Mouse (Mus musculus) cerebellum, postnatal 36 days (tissue): ENCODE measurements around the gene Lingo2.
A peak's percentile ranks its signal among the peaks of the same experiment; 100 is the strongest.
"Not testable (repeated sequence)": the region's sequence is repeated elsewhere in the genome, so short reads cannot be mapped to it uniquely, and the experiment has no call there.

Experiments used
- DNase-seq, 2 experiments: peaks; one replicate each; pipeline ENCODE4 v3.0.0; 2021 to 2022; ENCODE audit warnings: mixed read lengths in 2 of 2

Gene Lingo2

DNA sequence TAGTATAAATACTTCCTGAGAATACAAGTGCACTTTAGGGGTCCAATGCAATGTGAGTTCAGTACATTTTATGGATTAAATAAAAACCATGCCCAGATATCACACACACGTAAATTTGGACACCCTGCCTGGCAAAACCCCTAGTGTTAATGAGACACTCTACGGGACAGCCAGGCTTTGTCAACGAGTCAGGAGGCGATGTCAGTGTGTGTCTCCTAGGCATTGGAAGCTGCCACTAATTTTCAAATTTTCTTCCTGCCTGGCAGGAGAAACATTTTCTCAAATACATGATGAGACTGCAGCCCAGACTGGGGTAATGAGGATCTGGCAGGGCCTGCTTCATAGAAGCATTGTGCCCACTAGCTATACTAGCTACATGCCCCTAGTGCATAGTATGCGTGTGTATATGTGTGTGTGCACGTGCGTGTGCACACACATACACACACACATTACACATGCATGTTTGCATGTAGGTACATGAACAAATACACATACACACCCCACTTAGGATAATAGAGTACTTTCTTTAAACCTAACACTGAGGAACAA, 1128.2 kb downstream of the Lingo2 start:
- no peak for DNase-seq

DNA sequence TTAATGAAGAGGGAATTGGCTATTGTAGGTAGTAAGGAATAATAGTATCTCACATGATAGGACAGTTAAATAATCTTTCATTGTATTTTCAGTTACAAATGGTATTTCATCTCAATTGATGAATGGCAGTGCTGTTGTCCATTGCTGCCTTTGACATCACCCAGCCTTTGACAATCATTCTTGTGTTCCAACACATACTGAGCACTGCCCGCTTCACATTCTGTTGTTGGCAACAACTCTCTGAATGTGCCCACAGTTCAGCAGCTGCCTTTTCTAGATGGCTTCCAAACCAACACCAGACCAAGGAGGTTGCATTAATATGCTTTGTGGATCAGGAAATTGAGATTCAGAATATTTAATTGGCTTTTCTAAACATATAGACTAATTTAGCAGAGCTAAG, 1130.8 kb downstream of the Lingo2 start:
- DNase-seq, result no peak

DNA sequence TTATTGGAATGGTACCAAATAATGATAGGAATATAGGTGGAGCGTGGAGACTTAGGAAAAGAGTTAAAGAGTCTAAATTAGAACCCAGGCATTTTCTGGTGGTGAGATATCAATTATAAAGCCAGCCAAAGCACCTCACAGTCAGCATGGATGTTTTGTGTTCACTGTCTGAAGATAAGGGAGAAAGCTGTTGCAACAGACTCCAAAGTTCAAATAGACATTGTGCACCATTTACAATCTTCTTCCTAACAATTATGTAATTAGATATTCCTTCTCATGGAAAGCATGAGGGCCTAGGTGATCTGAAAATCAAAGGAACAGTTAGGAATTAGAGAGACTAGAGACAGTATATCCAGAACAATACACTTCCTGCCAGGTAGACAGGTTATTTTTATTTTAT, 1136.8 kb downstream of the Lingo2 start:
- no peak for DNase-seq

DNA sequence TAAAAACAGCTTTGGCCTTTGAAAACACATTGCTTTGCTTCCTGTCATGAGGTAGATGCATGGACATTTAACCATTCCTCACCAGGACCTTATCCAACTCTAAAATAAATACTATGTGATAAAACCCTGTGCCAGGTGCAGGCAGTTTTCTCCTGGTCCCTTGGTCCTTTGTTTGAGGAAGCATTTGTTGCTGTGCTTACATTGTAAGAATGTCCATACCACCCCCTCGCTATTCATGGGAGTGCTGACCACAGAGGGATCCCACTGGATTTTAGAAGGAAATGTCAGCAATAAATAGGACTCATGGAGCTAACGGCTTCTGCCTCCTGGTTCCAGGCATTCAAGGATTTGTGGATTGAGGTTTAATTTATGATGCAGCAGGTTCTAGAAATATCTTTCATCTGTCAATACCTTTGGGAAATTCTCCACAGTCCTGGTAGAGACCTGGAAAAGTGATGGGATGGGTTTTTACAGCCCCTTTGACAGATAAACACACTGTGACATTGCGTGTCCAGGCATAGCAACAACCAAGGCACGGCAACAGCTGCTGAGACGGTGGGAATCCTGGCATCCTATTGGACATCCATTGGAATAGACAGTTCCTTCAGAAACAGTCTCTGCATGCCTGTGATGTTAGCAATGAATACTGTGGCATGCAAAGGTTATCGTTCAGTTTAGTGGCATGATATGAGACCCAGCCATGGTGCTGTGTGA, 1143.9 kb downstream of the Lingo2 start:
- peak in 1 of 2 experiments; percentile 13 for DNase-seq

DNA sequence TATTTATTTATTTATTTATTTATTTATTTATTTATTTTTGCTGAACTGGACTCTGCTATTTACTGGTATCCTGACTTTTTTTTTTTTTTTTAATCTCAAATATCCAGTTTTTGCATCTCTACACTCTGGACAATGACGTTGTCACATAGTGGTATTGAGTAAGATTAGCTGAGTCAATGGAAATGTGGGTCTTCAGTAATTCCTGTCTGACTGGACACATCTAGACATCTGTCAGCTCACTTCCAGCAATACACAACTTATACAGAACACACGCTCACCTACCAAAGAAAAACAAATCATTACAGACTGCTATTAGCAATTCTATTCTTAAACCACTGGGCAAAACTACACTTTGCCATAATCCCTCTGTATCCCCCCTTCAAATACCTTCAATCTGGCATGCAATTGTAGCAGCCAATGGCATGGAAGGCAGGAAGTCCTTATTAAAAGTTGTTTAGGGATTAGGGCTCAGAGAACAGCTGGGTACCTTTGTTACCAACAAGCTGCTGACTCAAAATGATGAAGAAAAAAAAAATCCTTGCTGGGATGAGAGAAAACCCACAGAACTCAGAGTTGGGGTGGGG, 1144.6 kb downstream of the Lingo2 start:
- no peak for DNase-seq

DNA sequence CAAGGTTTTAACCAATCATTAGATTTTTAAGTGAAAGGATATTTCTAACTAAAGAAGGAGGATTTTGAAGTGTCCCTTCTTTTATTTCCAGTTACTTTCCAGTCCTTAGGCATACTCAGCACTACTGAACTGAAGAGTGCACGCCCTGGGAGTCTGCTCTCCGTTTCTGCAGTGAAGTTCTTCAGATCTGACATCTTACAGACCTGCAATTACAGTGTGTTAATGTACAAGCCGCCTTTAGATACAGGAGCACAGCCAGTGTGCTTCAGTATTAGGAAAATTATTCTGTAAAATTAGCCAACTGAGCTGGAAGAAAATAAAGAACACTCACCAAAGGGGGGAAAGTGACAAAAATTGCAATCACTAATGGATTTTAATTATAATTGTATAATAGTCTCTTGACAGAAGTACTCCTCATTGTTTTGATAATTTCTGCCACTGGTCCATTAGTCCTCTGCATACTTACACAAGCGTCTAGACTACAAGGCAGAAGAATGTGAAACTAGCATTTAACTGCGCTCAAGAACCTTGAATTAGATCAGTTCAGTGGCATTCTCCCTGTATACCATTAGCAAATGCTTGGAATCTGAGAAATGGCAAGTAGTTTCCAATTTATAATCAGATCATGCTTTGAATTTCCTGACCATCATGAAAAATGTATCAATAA, 1167.2 kb downstream of the Lingo2 start:
- no peak for DNase-seq

DNA sequence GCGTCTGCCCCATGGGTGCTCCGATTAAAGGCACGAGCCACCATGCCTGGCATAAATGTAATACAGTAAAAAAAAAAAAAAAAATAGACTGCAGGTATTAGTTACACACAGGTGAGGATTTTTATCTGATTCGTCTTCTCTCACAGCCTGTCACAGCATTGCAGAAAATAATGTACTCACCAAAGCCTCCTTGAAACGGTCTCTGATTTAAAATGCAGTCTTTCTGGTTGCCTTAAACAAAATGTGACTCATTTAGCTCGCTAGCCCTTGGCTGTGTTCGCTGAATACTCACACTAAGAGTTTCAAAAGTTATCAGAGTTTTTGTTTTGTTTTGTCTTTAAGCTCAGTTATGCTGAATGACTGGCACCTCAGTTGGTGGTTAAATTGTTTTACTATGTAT, 1180.7 kb downstream of the Lingo2 start:
- DNase-seq, result no peak

DNA sequence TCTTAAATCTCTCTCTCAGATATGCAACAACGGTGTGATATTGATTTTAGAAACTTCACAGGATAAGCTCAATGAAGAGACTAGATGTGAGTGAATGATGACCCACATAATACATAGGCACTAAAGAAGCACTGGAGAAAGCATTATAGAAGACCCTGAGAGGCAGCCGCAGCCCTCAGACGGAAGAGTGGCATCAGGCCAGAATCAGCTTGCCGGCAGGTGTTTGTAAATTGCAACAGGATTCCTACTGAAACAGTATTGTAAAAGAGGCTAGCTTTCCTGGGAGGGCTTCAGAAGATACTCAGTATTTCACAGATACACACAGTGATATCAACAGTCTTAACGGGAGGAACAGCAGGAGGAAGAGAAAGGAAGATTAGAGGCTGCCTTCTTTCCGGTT, 1184.6 kb downstream of the Lingo2 start:
- no peak for DNase-seq

DNA sequence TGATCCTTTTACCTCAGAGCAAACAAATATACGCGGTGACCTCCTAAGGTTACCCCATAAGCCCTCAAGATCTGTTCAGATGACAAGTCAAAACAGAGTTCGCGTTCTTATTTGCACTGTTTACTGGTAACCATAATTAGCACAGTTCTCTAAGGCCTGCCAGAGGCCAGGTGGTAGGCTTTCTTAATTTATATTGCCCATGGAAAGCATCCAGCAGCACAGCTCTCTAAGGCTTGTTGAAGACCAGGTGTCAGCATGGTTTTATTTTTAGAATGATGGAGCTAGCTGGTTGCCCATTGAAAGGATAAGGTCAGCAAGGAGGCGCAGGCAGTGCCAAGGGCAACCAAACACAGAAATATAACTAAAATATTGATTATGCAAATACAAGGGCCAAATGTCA, 1190.4 kb downstream of the Lingo2 start:
- DNase-seq, result peak in 1 of 2 experiments; percentile 8

DNA sequence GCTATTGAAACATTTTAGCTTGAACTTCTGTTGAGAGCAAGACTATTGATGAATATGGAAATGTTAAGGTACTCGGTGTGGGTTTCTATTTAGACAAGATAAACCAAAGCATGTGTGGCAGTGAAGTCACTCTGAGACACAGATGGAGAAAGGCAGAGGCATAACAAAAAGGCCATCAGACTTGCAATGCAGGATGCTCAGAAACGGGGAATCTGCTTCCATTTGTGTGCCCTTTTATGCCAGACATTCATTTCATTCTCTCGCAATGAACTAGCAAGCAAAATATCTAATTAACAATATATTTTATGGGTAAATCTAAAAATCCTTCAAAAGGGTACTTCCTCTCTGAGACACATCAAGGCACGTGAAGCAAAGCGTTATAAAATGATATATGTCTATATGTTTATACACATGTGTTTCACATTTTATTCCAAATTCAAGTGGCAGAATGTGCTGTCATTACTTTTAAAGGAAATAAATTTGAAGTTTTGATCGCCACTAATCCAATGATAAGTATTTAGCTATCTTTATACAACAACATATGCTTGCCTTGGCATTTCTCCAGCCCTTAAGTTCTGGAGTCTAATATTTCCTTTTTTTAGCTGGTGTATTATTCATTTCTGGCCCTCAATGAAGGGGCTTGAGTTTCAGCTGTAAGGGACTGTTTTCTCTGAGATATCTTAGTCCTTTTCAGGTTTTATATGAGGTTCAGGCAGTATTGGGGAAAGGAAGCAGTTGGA, 1199.3 kb downstream of the Lingo2 start:
- DNase-seq, result no peak

DNA sequence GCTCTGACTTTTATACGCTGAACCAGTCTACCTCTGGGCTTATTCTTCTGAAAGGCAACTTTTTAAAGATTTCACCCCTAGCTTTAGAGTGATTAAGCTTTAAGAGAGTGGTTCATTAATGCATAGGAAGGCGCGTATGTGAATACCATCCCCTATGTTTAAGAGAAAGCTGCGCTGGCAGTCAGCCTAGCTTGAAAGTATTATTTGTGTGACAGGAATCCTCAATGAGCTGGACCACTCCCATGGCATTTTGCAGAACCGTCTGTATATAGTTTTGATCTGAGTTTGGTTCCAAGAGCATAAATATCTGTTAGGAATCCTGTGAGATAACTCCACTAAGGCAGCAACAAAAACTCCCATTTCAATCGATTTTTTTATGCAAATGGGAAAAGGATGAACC, 1204.9 kb downstream of the Lingo2 start:
- no peak for DNase-seq

DNA sequence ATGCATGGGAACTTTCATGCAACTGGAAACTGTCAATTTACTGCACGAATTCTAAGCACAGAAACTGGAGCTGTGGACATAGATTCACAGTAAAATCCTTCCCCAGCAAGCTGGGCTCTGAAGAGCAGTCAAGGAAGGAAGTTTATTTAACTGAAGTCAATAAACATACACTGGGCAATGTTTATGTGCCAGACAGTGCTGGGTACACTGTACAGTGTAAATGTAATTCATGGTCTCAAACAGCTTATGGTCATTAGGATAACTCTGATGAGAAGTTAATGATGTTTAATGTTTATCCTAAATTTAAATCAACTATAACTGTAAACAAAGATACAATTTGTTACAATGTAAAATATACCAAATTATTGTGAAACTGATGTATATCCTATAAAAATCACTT, 1226.8 kb downstream of the Lingo2 start:
- no peak for DNase-seq

DNA sequence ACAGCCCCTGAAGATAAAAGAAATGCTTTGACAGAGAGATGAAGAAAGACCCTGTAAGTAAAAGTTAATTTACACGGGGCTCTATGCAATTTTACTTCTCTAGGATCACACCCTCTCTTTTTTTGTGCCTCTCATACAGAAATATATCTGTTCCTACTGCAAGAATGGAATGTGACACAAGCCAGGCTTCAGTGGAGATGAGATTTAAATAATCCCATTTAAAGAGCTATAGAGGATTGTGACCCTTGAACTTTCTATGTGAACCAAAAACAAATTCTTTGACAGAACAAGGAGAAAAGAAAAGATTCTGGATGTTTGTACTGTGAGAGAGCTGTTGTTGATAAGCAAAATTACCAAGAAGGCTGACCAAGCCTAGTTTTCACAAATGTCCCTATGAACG, 1247.4 kb downstream of the Lingo2 start:
- no peak for DNase-seq

DNA sequence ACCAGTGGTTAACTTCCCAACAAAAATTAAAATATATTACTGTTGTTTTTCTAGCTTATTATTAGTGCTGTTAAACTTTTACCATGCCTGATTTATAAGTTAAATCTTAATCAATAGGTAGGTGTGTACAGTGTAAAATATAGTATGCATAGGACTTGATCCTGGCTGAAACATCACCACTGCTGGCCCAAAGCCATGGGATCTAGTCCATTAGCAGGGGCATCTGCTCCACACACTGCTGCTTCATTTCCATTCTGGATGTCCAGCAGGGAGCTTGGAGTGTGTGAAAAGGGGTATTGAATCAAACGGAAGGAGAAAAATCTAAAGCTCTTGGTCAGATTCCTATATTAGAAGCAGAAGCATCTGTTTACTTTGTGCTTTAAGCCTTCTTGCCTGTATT, 1248.9 kb downstream of the Lingo2 start:
- peak; percentile 15 to 16 for DNase-seq

DNA sequence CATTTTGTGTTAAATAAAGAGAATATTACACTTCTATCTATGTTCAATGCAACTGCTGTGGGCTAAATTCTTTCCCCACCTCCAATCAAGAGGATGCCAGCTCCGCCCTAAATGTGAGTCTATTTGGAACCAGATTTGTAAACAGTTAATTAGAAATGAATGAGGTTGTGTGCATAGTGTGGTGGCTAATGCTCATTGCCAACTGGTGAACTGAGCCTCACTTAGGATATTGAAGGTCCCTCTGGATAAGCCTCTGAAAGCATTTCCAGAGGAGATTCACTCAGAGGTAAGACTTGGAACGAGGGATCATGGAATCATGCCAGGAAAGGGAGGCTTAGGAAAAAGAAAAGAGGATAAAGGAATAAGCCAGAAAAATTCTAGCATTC, 1256.4 kb downstream of the Lingo2 start:
- no peak for DNase-seq

DNA sequence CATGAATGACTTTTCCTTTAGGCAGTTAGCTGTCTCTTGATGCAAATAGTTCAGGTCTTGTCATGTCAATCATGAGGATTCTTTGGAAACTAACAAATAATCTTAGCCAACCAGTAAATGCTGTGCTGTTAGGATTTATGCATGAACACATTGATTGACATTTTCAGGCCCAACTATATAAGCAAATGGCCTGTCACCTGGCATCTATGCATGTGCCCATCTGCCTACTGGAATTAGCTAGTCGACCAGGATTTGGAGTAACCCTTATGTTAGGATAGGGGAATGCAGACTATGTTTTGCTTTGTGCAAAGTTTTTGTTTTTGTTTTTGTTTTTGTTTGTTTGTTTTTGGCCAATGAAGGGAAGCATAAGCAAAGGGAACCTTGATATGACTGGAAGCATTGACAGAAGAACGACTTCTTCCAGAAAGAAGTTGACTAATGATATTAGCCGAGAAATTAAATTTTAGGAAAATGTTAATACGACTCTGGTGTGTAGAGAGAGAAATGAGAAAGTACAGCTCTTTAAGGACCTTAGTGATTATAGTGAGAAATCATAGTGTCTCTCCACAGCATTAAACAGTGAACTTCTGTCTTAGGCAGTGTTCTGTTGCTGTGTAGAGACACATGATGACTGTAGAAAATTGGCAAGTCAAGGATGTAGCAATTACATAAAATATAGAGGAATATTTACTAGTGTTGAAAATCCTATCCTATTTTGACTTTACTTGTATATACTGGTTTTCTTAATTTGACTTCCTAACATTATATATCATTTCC, 1257.0 kb downstream of the Lingo2 start:
- no peak for DNase-seq

DNA sequence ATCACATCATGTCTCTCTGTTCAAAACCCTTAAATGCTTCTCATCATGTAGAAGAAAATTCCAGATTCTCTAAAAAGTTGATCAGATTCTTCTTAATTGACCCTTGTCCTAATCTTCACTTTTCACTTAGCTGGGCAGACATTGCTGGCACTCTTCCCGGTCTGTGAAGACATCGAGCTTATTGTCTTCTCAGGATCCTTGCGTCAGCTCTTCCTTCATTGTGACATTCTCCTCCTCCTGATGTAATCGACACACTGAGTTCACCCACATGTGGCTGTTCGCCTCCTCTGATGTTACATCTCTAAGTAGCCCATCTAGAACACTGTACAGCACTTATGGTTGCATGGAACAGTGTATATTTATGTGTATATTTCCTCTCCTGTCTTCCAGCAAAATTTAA, 1261.0 kb downstream of the Lingo2 start:
- no peak for DNase-seq

DNA sequence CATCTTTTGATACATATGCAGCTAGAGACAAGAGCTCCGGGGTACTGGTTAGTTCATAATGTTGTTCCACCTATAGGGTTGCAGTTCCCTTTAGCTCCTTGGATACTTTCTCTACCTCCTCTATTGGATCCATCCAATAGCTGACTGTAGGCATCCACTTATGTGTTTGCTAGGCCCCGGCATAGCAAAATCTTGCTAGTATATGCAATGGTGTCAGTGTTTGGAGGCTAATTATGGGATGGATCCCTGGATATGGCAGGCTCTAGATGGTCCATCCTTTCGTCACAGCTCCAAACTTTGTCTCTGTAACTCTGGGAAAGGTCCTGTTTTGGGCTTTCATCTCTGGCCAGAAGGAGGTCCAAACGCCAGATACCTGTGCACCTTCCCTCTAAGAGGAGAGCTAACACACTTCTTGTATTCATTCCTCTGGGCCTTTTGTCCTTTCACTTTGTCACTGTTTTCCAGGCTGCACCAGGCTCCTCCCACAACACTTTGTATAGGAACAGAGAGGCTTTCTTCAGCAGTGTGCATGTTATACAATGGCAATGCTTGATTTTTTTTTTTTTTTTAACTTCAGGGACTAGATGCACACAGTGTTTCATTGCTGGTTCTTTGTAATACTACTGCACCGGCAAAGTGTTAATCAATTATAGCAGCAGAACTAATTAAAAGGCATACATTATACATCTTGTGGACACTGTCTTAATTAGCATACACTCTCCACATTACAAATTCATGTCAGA, 1262.9 kb downstream of the Lingo2 start:
- not testable (repeated sequence) for DNase-seq
